Mouse (Mus musculus) stomach, embryonic 14.5 days (tissue): ENCODE results near the gene Odf3l1. TPM values are rescaled to one million over a fixed set of nuclear protein-coding genes. Genes with fewer than 3 reads are reported as not detected.
A peak's percentile ranks its signal among the peaks of the same experiment; 100 is the strongest.

Experiments
- ATAC-seq: fragments of 200-750 bp; cut with Nextera tagmentation; 2 replicates; pipeline ENCODE4 v1.8.0; 2017; ENCODE audit warnings: low read depth, moderate TSS enrichment; ENCODE audit not compliant: insufficient number of reproducible peaks, insufficient read depth, low FRiP score
- H3K27ac ChIP-seq: fragments of 300-500 bp; sonication (generic); 2 replicates; pipeline ENCODE4 v1.5.1; 2014; ENCODE audit warnings: mild to moderate bottlenecking, low read length, moderate library complexity, mixed read lengths
- H3K27me3 ChIP-seq: fragments of 300-500 bp; sonication (generic); 2 replicates; pipeline ENCODE4 v1.6.1; 2014; ENCODE audit warnings: low read length, control low read depth, mixed read lengths; ENCODE audit not compliant: control insufficient read depth, insufficient read depth
- H3K36me3 ChIP-seq: fragments of 300-500 bp; sonication (generic); 2 replicates; pipeline ENCODE4 v1.6.1; 2014; ENCODE audit warnings: mild to moderate bottlenecking, control low read depth, low read length, moderate library complexity, mixed read lengths; ENCODE audit not compliant: control insufficient read depth, insufficient read depth
- H3K4me1 ChIP-seq: fragments of 300-500 bp; sonication (generic); 2 replicates; pipeline ENCODE4 v1.6.1; 2014; ENCODE audit warnings: low read length, control low read depth, mixed read lengths; ENCODE audit not compliant: control insufficient read depth, insufficient read depth
- H3K4me2 ChIP-seq: fragments of 300-500 bp; sonication (generic); replicated peaks from 2 replicates; pipeline ENCODE4 v1.6.1; 2014; ENCODE audit warnings: low read depth, low read length, control low read depth
- H3K4me3 ChIP-seq: fragments of 300-500 bp; sonication (generic); 2 replicates; pipeline ENCODE4 v1.5.1; 2014; ENCODE audit warnings: low read depth, low read length, control low read depth
- H3K9ac ChIP-seq: fragments of 300-500 bp; sonication (generic); replicated peaks from 2 replicates; pipeline ENCODE4 v1.6.1; 2014; ENCODE audit warnings: low read depth, mild to moderate bottlenecking, control low read depth, low read length, moderate library complexity, mixed read lengths
- H3K9me3 ChIP-seq: fragments of 300-500 bp; sonication (generic); 2 replicates; pipeline ENCODE4 v1.6.1; 2016; ENCODE audit warnings: low read depth, low read length, control low read depth; ENCODE audit not compliant: control insufficient read depth
- WGBS: fragments of 180-500 bp; shearing (Covaris S2); extraction: QIAGEN DNeasy Blood & Tissue Kit; methylation state at CpG from one replicate; pipeline ENCODE4 v1.1.7; 2014; 5-methylcytosine and 5-hydroxymethylcytosine counted together
- polyA plus RNA-seq: library from polyadenylated mRNA; unstranded; fragments of >200 nt; fragmentation: Nextera tagmentation; extraction: Ambion mirVana; gene quantifications from 2 replicates; pipeline ENCODE4 v1.2.1, GENCODE M21; 2014

Gene Odf3l1
- polyA plus RNA-seq, 1 experiment from 2014 or later, result 1.9 TPM

- Histone ChIP-seq H3K4me3 (no peak overlapping the region), H3K27me3 (no peaks in the 10 kb centered on the region), H3K27ac (peak overlapping the region; percentile 55; the same call in 1 of the 2 replicates), H3K4me2 (no peak overlapping the region), H3K4me1 (peaks cover 16% of the 10 kb centered on the region; the same call in 1 of the 2 replicates), H3K9ac (no peak overlapping the region), H3K36me3 (0 out of 2 replicates have a peak, but pooled peaks cover 10% of the 10 kb centered on the region), H3K9me3 (no peaks in the 10 kb centered on the region)
- 34% methylated on average over 9 of the region's 9 CpGs for WGBS
- no peak; the same call in 1 of the 2 replicates for ATAC-seq
These were observed 16.3 kb upstream of the Odf3l1 start for GRCm38 (mm10) chr9:56880790-56881189.

DNA sequence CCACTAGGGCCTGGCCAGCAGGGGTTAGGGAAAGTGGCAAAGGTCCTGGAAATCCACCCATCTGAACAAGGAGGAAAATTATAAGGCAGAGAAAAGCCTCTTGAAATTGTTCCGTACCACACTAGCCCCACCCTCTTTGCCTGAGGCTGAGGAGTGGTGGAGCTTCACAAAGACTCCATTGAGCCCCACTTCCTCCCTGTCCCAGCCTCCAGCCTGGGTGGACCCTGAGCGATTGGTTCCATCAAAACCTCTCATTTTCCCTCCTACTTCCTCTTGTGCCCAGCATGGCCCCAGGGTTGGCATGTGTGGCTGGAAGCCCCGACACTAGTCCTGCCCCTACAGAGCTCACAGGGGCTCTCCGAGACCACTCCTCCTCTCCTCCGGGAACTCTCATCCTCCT lies 12.8 kb upstream of the Odf3l1 start:
- no peak overlapping the region for H3K9ac ChIP-seq
- 72% methylated on average over 5 of the region's 5 CpGs for WGBS
- H3K27ac ChIP-seq, result 0 out of 2 replicates have a peak overlapping the region, but pooled peaks have one; percentile 44
- no peaks in the 10 kb centered on the region for H3K27me3 ChIP-seq
- ATAC-seq, result no peak
- no peak overlapping the region for H3K4me3 ChIP-seq
- H3K9me3 ChIP-seq, result no peaks in the 10 kb centered on the region
- H3K36me3 ChIP-seq, result no peaks in the 10 kb centered on the region
- no peak overlapping the region for H3K4me2 ChIP-seq
- H3K4me1 ChIP-seq, result peaks cover 17% of the 10 kb centered on the region; the same call in 1 of the 2 replicates

DNA sequence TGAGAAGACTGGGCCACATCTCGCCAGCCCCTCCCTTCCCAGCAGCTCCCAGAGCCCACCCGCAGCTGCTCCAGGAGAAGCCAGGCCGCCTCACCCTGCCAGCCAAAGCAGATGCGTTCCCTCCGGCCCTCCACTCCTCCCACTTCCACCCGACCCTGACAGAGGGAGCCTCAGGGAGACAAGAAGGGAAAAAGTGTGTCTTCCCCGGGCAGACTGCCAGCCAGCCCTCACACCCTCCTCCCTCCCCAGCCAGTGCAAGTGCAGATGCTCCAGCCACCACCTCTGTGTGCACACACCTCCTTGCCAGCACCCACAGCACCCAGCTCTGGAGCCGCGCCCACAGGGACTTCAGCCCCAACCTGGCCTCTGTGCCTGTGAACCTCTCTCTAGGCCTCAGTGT lies 12.3 kb upstream of the Odf3l1 start:
- WGBS, result 32% methylated on average over 7 of the region's 9 CpGs
- Histone ChIP-seq H3K9ac (no peak overlapping the region), H3K9me3 (no peaks in the 10 kb centered on the region), H3K4me2 (no peak overlapping the region), H3K36me3 (no peaks in the 10 kb centered on the region), H3K4me1 (peaks cover 18% of the 10 kb centered on the region; the same call in 1 of the 2 replicates), H3K27me3 (no peaks in the 10 kb centered on the region), H3K27ac (peak overlapping the region; percentile 44; the same call in 1 of the 2 replicates), H3K4me3 (no peak overlapping the region)
- ATAC-seq, result peak; percentile 25; the same call in 1 of the 2 replicates

GRCm38 (mm10) chr9:56873097-56873496 lies 8.6 kb upstream of the Odf3l1 start:
- H3K4me3 ChIP-seq, result no peak overlapping the region
- H3K27ac ChIP-seq, result no peak overlapping the region; the same call in 1 of the 2 replicates
- WGBS, result 48% methylated on average over 1 of the region's 1 CpGs
- H3K27me3 ChIP-seq, result no peaks in the 10 kb centered on the region
- peaks cover 41% of the 10 kb centered on the region for H3K4me1 ChIP-seq
- H3K9ac ChIP-seq, result no peak overlapping the region
- no peak for ATAC-seq
- no peaks in the 10 kb centered on the region for H3K9me3 ChIP-seq
- H3K36me3 ChIP-seq, result no peaks in the 10 kb centered on the region
- no peak overlapping the region for H3K4me2 ChIP-seq

DNA sequence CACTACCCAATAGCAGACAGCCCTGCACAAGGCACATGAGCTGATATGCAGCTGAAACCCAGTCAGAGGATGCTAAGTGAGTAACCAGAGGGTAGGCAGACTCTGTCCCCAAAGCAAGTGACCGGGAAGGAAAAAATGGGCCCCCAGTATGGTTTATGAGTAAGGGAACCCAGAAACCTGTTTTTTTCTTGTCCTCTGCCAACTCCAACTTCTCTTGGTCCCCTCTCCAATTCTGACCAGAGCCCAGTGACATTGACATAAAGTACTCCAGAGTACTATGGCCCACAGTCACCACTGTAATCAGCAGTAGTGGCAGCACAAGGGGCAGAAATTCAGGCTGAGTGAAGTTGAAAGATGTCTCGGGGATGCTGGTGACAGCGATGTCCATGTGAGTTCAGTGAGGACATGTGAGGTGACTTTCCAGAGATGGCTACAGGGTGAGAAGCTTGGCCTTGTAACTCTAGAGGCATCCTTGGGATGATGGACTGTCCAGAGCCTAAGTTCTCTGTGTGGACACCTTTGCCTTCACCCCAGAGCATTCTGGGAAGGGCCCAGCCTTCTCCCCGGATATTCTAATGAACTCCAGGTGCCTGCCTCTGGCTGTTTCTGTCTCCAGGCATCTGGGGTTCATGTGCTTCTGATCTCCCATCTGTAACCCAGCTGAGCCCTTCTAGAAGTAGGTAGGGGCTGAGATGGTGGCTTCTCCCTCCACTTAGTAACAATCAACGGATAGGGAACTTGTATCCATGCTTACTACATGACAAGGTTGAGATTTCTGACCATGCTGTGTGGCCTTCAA lies 7.8 kb upstream of the Odf3l1 start:
- no peak for ATAC-seq
- no peaks in the 10 kb centered on the region for H3K9me3 ChIP-seq
- no peaks in the 10 kb centered on the region for H3K27me3 ChIP-seq
- H3K36me3 ChIP-seq, result no peaks in the 10 kb centered on the region
- H3K27ac ChIP-seq, result no peak overlapping the region
- no peak overlapping the region for H3K9ac ChIP-seq
- peaks cover 49% of the 10 kb centered on the region for H3K4me1 ChIP-seq
- H3K4me3 ChIP-seq, result no peak overlapping the region
- no peak overlapping the region for H3K4me2 ChIP-seq
- 81% methylated on average over 5 of the region's 5 CpGs for WGBS

DNA sequence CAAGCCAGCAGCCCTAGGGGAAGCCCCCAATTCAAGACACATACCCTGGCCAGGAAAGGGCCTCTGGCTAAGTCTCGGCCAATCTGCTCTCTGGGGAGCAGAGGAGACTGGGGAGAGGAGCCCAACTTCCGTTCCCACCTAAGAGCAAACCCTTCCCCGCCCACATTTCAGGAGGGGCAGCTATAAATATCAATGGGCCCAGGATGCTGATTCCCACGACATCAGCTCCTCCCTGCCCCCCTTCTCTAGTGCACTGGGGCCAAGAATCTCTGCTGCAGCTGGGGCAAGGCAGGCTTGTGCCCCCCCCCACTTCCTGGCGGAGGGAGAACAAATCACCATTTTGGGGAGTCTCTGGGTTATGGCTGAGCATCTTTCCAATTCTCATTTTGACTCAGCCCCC lies 6.7 kb upstream of the Odf3l1 start:
- Histone ChIP-seq H3K36me3 (no peaks in the 10 kb centered on the region), H3K9ac (no peak overlapping the region), H3K27me3 (no peaks in the 10 kb centered on the region), H3K4me2 (no peak overlapping the region), H3K4me1 (peaks cover 46% of the 10 kb centered on the region), H3K27ac (peak overlapping the region; percentile 21; the same call in 1 of the 2 replicates), H3K4me3 (no peak overlapping the region), H3K9me3 (no peaks in the 10 kb centered on the region)
- ATAC-seq, result no peak
- WGBS, result 31% methylated on average over 5 of the region's 5 CpGs

GRCm38 (mm10) chr9:56870778-56871177 lies 6.3 kb upstream of the Odf3l1 start:
- Histone ChIP-seq H3K36me3 (no peaks in the 10 kb centered on the region), H3K4me1 (peaks cover 46% of the 10 kb centered on the region), H3K9me3 (no peaks in the 10 kb centered on the region), H3K4me2 (no peak overlapping the region), H3K4me3 (no peak overlapping the region), H3K27me3 (no peaks in the 10 kb centered on the region), H3K27ac (peak overlapping the region; percentile 21; the same call in 1 of the 2 replicates), H3K9ac (no peak overlapping the region)
- 40% methylated on average over 10 of the region's 10 CpGs for WGBS
- no peak for ATAC-seq

- H3K27ac ChIP-seq, result no peak overlapping the region
- H3K4me2 ChIP-seq, result no peak overlapping the region
- ATAC-seq, result no peak
- H3K27me3 ChIP-seq, result no peaks in the 10 kb centered on the region
- no peak overlapping the region for H3K9ac ChIP-seq
- H3K4me1 ChIP-seq, result peaks cover 51% of the 10 kb centered on the region
- no peak overlapping the region for H3K4me3 ChIP-seq
- H3K9me3 ChIP-seq, result no peaks in the 10 kb centered on the region
- 69% methylated on average over 13 of the region's 13 CpGs for WGBS
- no peaks in the 10 kb centered on the region for H3K36me3 ChIP-seq
These were observed 5.1 kb upstream of the Odf3l1 start for GRCm38 (mm10) chr9:56869552-56869951.
